Mouse (Mus musculus): ENCODE measurements around the gene Hist1h2bf. TPM values are rescaled to one million over a fixed set of nuclear protein-coding genes. Genes with fewer than 3 reads are reported as not detected.
A peak's percentile ranks its signal among the peaks of the same experiment; 100 is the strongest.
"Not testable (repeated sequence)": the region's sequence is repeated elsewhere in the genome, so short reads cannot be mapped to it uniquely, and the experiment has no call there.

The Hist1h2bf gene
- polyA plus RNA-seq, 1 experiment from 2014 or later: 2.7 TPM

GRCm38 (mm10) chr13:23554925-23555838, 18.8 kb downstream of the Hist1h2bf start:
- Histone ChIP-seq H3K36me3 (ENCODE audit: control insufficient read depth, insufficient read depth, low read length) (no peaks in the 10 kb centered on the region), H3K9ac (replicated peaks; ENCODE audit: low read length) (peak overlapping the region; percentile 53), H3K4me3 (replicated peaks; ENCODE audit: low read depth, low read length) (peak overlapping the region; percentile 49), H3K9me3 (ENCODE audit: control insufficient read depth, low read length) (no peaks in the 10 kb centered on the region), H3K27ac (replicated peaks; ENCODE audit: low read depth, low read length) (peak overlapping the region; percentile 84), H3K27me3 (ENCODE audit: control insufficient read depth, insufficient read depth, low read length) (no peaks in the 10 kb centered on the region), H3K4me2 (ENCODE audit: low read length) (peak overlapping the region; percentile 91), H3K4me1 (ENCODE audit: control insufficient read depth, insufficient read depth, low read length) (peaks cover 21% of the 10 kb centered on the region)
- ATAC-seq (ENCODE audit: low FRiP score, low TSS enrichment): peak; percentile 76
- under 1% methylated on average over 53 of the region's 54 CpGs for WGBS
- peak; percentile 86 for DNase-seq

GRCm38 (mm10) chr13:23554393-23554792, 19.6 kb downstream of the Hist1h2bf start:
- H3K4me3 ChIP-seq (replicated peaks; ENCODE audit: low read depth, low read length): peak overlapping the region; percentile 49
- H3K4me1 ChIP-seq (ENCODE audit: control insufficient read depth, insufficient read depth, low read length): peaks cover 21% of the 10 kb centered on the region
- H3K9ac ChIP-seq (replicated peaks; ENCODE audit: low read length): peak overlapping the region; percentile 53; the same call in 1 of the 2 replicates
- no peaks in the 10 kb centered on the region for H3K36me3 ChIP-seq (ENCODE audit: control insufficient read depth, insufficient read depth, low read length)
- ATAC-seq (ENCODE audit: low FRiP score, low TSS enrichment): no peak
- DNase-seq: peak; percentile 11
- peak overlapping the region; percentile 91 for H3K4me2 ChIP-seq (ENCODE audit: low read length)
- 23% methylated on average over 9 of the region's 9 CpGs for WGBS
- no peaks in the 10 kb centered on the region for H3K27me3 ChIP-seq (ENCODE audit: control insufficient read depth, insufficient read depth, low read length)
- peak overlapping the region; percentile 84 for H3K27ac ChIP-seq (replicated peaks; ENCODE audit: low read depth, low read length)
- no peaks in the 10 kb centered on the region for H3K9me3 ChIP-seq (ENCODE audit: control insufficient read depth, low read length)

- Histone ChIP-seq H3K9ac (replicated peaks; ENCODE audit: low read length) (no peak within 1 kb of the TSS), H3K4me3 (replicated peaks; ENCODE audit: low read depth, low read length) (no peak within 1 kb of the TSS)
- ATAC-seq (ENCODE audit: low FRiP score, low TSS enrichment): no peak
Measured at GRCm38 (mm10) chr13:23552962-23553361, 21.0 kb downstream of the Hist1h2bf start, which contains the start of gene Hist1h1d. TSS of gene Hist1h1d (plus strand) at chr13:23553262.

GRCm38 (mm10) chr13:23551931-23552914, 21.8 kb downstream of the Hist1h2bf start:
- H3K4me3 ChIP-seq (replicated peaks; ENCODE audit: low read depth, low read length): peak overlapping the region; percentile 36
- H3K27ac ChIP-seq (replicated peaks; ENCODE audit: low read depth, low read length): peak overlapping the region; percentile 83
- no peaks in the 10 kb centered on the region for H3K36me3 ChIP-seq (ENCODE audit: control insufficient read depth, insufficient read depth, low read length)
- DNase-seq: no peak
- no peaks in the 10 kb centered on the region for H3K27me3 ChIP-seq (ENCODE audit: control insufficient read depth, insufficient read depth, low read length)
- peaks cover 21% of the 10 kb centered on the region for H3K4me1 ChIP-seq (ENCODE audit: control insufficient read depth, insufficient read depth, low read length)
- peak overlapping the region; percentile 59 for H3K4me2 ChIP-seq (ENCODE audit: low read length)
- 55% methylated on average over 8 of the region's 8 CpGs for WGBS
- ATAC-seq (ENCODE audit: low FRiP score, low TSS enrichment): no peak
- no peaks in the 10 kb centered on the region for H3K9me3 ChIP-seq (ENCODE audit: control insufficient read depth, low read length)
- H3K9ac ChIP-seq (replicated peaks; ENCODE audit: low read length): no peak overlapping the region

More at GRCm38 (mm10) chr13:23552962-23553361, 21.0 kb downstream of the Hist1h2bf start, which contains the start of gene Hist1h1d:
- no peaks in the 10 kb centered on the region for H3K36me3 ChIP-seq (ENCODE audit: control insufficient read depth, insufficient read depth, low read length)
- no peaks in the 10 kb centered on the region for H3K9me3 ChIP-seq (ENCODE audit: control insufficient read depth, low read length)
- no peak within 1 kb of the TSS for H3K27ac ChIP-seq (replicated peaks; ENCODE audit: low read depth, low read length)
- no peak for DNase-seq
- no peaks in the 10 kb centered on the region for H3K27me3 ChIP-seq (ENCODE audit: control insufficient read depth, insufficient read depth, low read length)
- H3K4me2 ChIP-seq (ENCODE audit: low read length): peak within 1 kb of the TSS; percentile 91
- H3K4me1 ChIP-seq (ENCODE audit: control insufficient read depth, insufficient read depth, low read length): peaks cover 21% of the 10 kb centered on the region

- H3K36me3 ChIP-seq (ENCODE audit: control insufficient read depth, insufficient read depth, low read length): not testable (repeated sequence)
- H3K9ac ChIP-seq (replicated peaks; ENCODE audit: low read length): peak within 1 kb of the TSS; percentile 51
- under 1% methylated on average over 47 of the region's 47 CpGs for WGBS
Measured at GRCm38 (mm10) chr13:23551146-23551834, 22.7 kb downstream of the Hist1h2bf start, which contains the start of gene Hist1h4f. TSS of gene Hist1h4f (minus strand) at chr13:23551648.

GRCm38 (mm10) chr13:23550761-23551145, 23.2 kb downstream of the Hist1h2bf start:
- 7% methylated on average over 3 of the region's 3 CpGs for WGBS
- H3K27me3 ChIP-seq (ENCODE audit: control insufficient read depth, insufficient read depth, low read length): no peaks in the 10 kb centered on the region
- DNase-seq (no peak), ATAC-seq (ENCODE audit: low FRiP score, low TSS enrichment) (no peak)
- H3K9ac ChIP-seq (replicated peaks; ENCODE audit: low read length): peak overlapping the region; percentile 51
- peak overlapping the region; percentile 36 for H3K4me3 ChIP-seq (replicated peaks; ENCODE audit: low read depth, low read length)
- H3K27ac ChIP-seq (replicated peaks; ENCODE audit: low read depth, low read length): peak overlapping the region; percentile 83
- H3K4me1 ChIP-seq (ENCODE audit: control insufficient read depth, insufficient read depth, low read length): peaks cover 18% of the 10 kb centered on the region
- H3K4me2 ChIP-seq (ENCODE audit: low read length): peak overlapping the region; percentile 59
- H3K36me3 ChIP-seq (ENCODE audit: control insufficient read depth, insufficient read depth, low read length): no peaks in the 10 kb centered on the region
- no peaks in the 10 kb centered on the region for H3K9me3 ChIP-seq (ENCODE audit: control insufficient read depth, low read length)

More at GRCm38 (mm10) chr13:23551146-23551834, 22.7 kb downstream of the Hist1h2bf start, which contains the start of gene Hist1h4f:
- Histone ChIP-seq H3K27ac (replicated peaks; ENCODE audit: low read depth, low read length) (peak within 1 kb of the TSS; percentile 83), H3K4me3 (replicated peaks; ENCODE audit: low read depth, low read length) (peak within 1 kb of the TSS; percentile 36), H3K4me1 (ENCODE audit: control insufficient read depth, insufficient read depth, low read length) (peaks cover 18% of the 10 kb centered on the region), H3K4me2 (ENCODE audit: low read length) (peak within 1 kb of the TSS; percentile 59)
- not testable (repeated sequence) for H3K27me3 ChIP-seq (ENCODE audit: control insufficient read depth, insufficient read depth, low read length); H3K9me3 ChIP-seq (ENCODE audit: control insufficient read depth, low read length)
- DNase-seq: peak; percentile 95
- ATAC-seq (ENCODE audit: low FRiP score, low TSS enrichment): peak; percentile 89

GRCm38 (mm10) chr13:23546694-23547093, 27.3 kb downstream of the Hist1h2bf start:
- H3K9me3 ChIP-seq (ENCODE audit: control insufficient read depth, low read length): no peaks in the 10 kb centered on the region
- no peak overlapping the region for H3K9ac ChIP-seq (replicated peaks; ENCODE audit: low read length)
- no peak overlapping the region for H3K4me2 ChIP-seq (ENCODE audit: low read length)
- ATAC-seq (ENCODE audit: low FRiP score, low TSS enrichment) (no peak), DNase-seq (no peak)
- H3K4me3 ChIP-seq (replicated peaks; ENCODE audit: low read depth, low read length): no peak overlapping the region
- H3K27me3 ChIP-seq (ENCODE audit: control insufficient read depth, insufficient read depth, low read length): no peaks in the 10 kb centered on the region
- no peaks in the 10 kb centered on the region for H3K36me3 ChIP-seq (ENCODE audit: control insufficient read depth, insufficient read depth, low read length)
- H3K4me1 ChIP-seq (ENCODE audit: control insufficient read depth, insufficient read depth, low read length): peaks cover 7% of the 10 kb centered on the region
- WGBS: 79% methylated on average over 5 of the region's 5 CpGs
- H3K27ac ChIP-seq (replicated peaks; ENCODE audit: low read depth, low read length): no peak overlapping the region

GRCm38 (mm10) chr13:23544787-23545120, 29.2 kb downstream of the Hist1h2bf start:
- peak overlapping the region; percentile 85 for H3K4me2 ChIP-seq (ENCODE audit: low read length)
- DNase-seq; H3K9me3 ChIP-seq (ENCODE audit: control insufficient read depth, low read length); ATAC-seq (ENCODE audit: low FRiP score, low TSS enrichment); H3K9ac ChIP-seq (replicated peaks; ENCODE audit: low read length); H3K36me3 ChIP-seq (ENCODE audit: control insufficient read depth, insufficient read depth, low read length); H3K27me3 ChIP-seq (ENCODE audit: control insufficient read depth, insufficient read depth, low read length); H3K4me1 ChIP-seq (ENCODE audit: control insufficient read depth, insufficient read depth, low read length): not testable (repeated sequence)
- peak overlapping the region; percentile 88 for H3K27ac ChIP-seq (replicated peaks; ENCODE audit: low read depth, low read length)
- H3K4me3 ChIP-seq (replicated peaks; ENCODE audit: low read depth, low read length): peak overlapping the region; percentile 45
- WGBS: 1% methylated on average over 11 of the region's 14 CpGs

All from midbrain, embryonic 14.5 days (tissue).